Mouse (Mus musculus) right cerebral cortex, adult 18-20 months (tissue): Measurements from ENCODE around the gene Bud23.
"Not testable (repeated sequence)": the region's sequence is repeated elsewhere in the genome, so short reads cannot be mapped to it uniquely, and the experiment has no call there.

Experiments used
- DNase-seq: peaks from one replicate; pipeline ENCODE4 v3.0.0; 2022; ENCODE audit warnings: mixed read lengths

Bud23 gene

GRCm38 (mm10) chr5:135070448-135070847, 5.7 kb upstream of the Bud23 start:
- DNase-seq = no peak

GRCm38 (mm10) chr5:135066008-135066407, 1.2 kb upstream of the Bud23 start:
- no peak for DNase-seq

GRCm38 (mm10) chr5:135064382-135064766, 385 bp downstream of the Bud23 start:
- DNase-seq = no peak

- peak; percentile 98 for DNase-seq
These were observed 954 bp downstream of the Bud23 start, which contains the start of gene Dnajc30 for GRCm38 (mm10) chr5:135063629-135064381. Gene Dnajc30, plus strand, starts transcription at chr5:135064202.

- DNase-seq = no peak
These were observed 11.4 kb downstream of the Bud23 start for GRCm38 (mm10) chr5:135053356-135053755.

GRCm38 (mm10) chr5:135049268-135049667, 15.5 kb downstream of the Bud23 start:
- not testable (repeated sequence) for DNase-seq

GRCm38 (mm10) chr5:135048539-135048938, 16.2 kb downstream of the Bud23 start:
- no peak for DNase-seq

GRCm38 (mm10) chr5:135044575-135044974, 20.2 kb downstream of the Bud23 start:
- peak; percentile 61 for DNase-seq

- DNase-seq = no peak
These were observed 22.5 kb downstream of the Bud23 start for GRCm38 (mm10) chr5:135042105-135042788.

GRCm38 (mm10) chr5:135040777-135041176, 24.0 kb downstream of the Bud23 start:
- peak; percentile 74 for DNase-seq

- peak; percentile 63 for DNase-seq
These were observed 24.7 kb downstream of the Bud23 start for GRCm38 (mm10) chr5:135040059-135040458.

GRCm38 (mm10) chr5:135039541-135039940, 25.2 kb downstream of the Bud23 start:
- DNase-seq = peak; percentile 51

GRCm38 (mm10) chr5:135037946-135038345, 26.8 kb downstream of the Bud23 start:
- no peak for DNase-seq

- peak; percentile 89 for DNase-seq
These were observed 29.0 kb downstream of the Bud23 start for GRCm38 (mm10) chr5:135035608-135036359.

- no peak for DNase-seq
These were observed 30.2 kb downstream of the Bud23 start for GRCm38 (mm10) chr5:135034593-135034992.

- no peak for DNase-seq
These were observed 32.2 kb downstream of the Bud23 start for GRCm38 (mm10) chr5:135032581-135032980.

GRCm38 (mm10) chr5:135029007-135029854, 35.5 kb downstream of the Bud23 start:
- DNase-seq = peak; percentile 89

GRCm38 (mm10) chr5:135025899-135026298, 38.9 kb downstream of the Bud23 start:
- peak; percentile 83 for DNase-seq

- no peak for DNase-seq
These were observed 40.0 kb downstream of the Bud23 start for GRCm38 (mm10) chr5:135024665-135025224.

- DNase-seq = peak; percentile 91
These were observed 41.2 kb downstream of the Bud23 start, which contains the start of gene Stx1a for GRCm38 (mm10) chr5:135023344-135024173. Gene Stx1a, plus strand, starts transcription at chr5:135023482.

GRCm38 (mm10) chr5:135021814-135022213, 42.9 kb downstream of the Bud23 start:
- DNase-seq = no peak
